Mouse (Mus musculus): Measurements from ENCODE around the gene Tmem176a.
"Not testable (repeated sequence)": the region's sequence is repeated elsewhere in the genome, so short reads cannot be mapped to it uniquely, and the experiment has no call there.

Gene Tmem176a

DNA sequence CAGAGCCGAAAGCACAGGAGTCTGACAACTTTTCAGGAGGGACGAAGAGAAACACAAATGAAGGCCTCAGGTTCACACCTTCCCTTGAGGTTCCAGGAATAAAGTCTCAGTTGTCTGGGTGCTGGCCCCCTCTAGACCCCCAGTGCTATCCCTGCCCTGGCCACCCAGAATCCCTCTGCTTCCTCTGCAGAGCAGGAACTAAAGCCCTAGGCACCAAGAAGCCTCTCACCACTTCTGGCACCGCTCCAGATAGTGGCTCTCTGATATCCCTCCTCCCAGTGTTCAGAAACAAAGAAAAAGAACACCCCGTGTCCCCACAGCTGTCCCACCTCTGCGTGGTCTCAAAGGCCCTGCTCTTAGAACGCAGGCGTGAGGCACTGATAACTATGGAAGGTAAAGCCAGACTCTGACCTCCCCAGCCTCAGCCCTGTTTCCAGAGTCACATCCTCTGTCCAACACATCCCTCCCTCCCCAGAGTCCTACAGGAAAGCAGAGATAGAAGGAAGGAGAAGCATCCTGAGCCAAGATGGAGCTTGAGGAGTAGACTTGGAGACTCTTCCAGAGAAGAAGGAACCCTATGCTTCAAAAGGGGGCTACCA is at the start of gene Tmem176a:
Tmem176a (plus strand) TSS at position 549 of the 599 bp plus-strand sequence.
- no peak for DNase-seq (ENCODE audit: low spot score)

DNA sequence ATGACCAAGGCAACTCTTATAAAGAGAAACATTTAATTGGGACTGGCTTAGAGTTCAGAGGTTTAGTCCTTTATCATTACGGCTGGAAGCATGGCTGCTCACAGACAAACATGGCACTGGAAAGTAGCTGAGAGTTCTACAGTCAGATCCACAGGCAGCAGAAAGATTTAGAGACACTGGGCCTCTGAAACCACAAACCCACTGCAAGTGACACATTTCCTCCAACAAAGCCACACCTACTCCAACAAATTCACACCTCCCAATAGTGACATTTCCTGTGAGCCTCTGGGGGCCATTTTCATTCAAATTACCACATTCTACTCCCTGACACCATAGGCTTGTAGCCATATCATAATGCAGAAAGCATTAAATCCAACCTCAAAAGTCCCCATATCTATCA is 38.8 kb upstream of the Tmem176a start:
- no peak for DNase-seq (ENCODE audit: low spot score)

DNA sequence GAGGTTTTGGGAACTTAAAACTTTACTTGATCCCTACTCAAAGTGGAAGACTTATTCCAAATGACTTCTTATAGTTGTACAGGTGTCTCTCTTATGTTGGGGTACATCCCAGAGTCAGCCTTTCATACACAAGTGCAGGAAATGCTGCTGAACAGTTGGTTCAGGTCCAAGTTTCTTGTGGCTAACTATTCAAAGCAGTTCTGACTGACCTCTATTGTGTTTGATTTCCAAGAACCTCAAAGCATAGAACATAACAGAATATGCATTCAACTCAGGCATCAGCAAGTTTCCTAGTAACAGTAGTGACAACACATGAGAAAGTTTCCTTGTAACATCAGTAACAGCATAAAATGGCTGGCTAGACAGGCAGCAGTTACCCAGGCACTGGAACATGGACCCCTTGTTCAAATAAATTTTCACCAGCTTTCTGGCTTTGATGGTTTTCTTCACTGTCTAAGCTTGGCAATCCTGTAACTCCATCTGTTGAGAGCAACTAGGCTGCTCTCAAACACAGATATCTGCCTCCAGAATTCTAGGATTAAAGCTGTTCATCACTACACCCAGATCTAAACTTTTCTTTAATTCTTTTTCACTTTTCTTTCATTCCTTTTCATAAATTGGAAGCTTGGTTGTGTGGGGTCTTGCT is 37.2 kb upstream of the Tmem176a start:
- DNase-seq (ENCODE audit: low spot score) = no peak

DNA sequence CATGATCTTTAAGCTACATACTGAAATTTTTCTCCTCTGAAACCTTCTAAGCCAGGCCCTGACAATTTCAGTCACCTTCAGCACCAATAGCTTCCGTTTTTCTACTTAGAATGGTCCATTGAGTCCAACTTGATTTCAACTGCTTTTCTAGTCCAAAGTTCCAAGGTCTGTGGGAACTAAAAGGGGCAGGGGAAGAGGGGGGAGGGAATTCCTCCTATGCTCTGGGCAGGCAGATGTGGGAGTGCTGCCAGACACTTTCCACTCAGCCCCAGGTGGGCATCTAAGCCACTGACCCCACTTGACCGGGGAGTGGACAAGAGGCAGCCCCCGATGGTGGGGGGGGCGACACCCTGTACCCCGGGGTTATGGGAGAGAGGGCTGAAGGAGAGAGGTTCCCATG is 36.4 kb upstream of the Tmem176a start:
- no peak for DNase-seq (ENCODE audit: low spot score)

DNA sequence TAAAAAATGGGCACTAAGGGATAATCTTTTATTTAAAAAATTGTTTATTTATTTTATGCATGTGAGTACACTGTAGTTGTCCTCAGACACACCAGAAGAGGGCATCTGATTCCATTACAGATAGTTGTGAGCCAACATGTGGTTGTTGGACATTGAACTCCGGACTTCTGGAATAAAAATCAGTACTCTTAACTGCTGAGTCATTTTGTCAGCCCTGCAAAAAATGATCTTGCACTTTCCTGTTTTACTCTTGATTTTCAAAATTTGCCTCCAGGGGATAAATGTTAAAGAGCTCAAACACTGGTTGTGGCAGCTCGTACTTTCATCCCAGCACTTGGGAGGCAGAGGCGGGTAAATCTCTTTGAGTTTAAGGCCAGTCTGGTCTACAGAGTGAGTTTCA is 34.0 kb upstream of the Tmem176a start:
- no peak for DNase-seq (ENCODE audit: low spot score)

DNA sequence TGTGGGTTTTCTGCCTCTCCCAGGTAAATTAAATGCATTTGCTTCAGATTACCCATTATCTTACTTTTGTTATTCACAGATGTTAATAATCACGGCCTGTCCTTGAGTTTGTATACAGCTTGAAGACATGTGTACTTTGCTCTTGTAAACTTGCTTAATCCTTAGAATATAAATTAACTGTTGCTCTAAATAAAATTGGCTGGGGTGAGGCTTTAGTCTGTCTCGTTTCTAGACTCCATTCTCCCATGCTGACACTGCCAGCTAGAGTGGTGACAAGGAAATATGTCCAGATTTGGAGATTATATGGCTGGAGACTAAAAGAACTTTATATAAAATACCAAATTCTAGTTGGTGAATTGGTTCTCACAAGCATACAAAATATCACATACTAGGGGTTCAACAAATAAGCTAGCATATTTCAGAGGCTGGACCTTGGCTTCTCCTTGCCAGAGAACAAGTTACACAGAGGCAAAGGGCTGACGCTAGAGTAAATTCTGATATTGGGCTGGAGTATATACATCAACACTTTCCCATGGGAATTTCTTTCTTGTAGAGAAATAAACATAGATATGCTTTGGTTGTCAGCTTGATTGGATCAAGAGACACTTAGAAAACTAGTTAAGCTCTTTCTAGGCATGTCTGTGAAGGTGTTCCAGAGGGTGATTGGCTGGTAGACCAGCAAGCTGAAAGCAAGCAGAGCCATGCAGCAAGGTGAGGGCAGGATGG is 31.1 kb upstream of the Tmem176a start:
- DNase-seq (ENCODE audit: low spot score) = no peak

DNA sequence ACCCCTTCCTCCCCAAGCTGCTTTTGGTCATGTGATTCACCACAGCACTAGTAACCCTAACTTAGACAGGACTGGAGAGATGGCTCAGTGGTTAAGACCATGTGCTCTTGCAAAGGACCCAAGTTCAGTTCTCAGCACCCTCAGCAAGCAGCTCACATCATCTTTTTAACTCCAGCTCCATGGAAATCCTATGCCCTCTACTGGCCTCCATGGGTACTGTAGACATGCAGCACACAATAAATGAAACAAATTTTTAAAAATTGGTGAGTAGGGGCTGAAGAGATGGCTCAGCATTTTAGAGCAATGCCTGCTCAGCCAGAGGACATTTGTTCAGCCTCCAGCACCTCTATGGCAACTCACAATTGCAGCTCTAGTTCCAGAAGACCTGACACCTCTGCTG is 25.7 kb upstream of the Tmem176a start:
- no peak for DNase-seq (ENCODE audit: low spot score)

DNA sequence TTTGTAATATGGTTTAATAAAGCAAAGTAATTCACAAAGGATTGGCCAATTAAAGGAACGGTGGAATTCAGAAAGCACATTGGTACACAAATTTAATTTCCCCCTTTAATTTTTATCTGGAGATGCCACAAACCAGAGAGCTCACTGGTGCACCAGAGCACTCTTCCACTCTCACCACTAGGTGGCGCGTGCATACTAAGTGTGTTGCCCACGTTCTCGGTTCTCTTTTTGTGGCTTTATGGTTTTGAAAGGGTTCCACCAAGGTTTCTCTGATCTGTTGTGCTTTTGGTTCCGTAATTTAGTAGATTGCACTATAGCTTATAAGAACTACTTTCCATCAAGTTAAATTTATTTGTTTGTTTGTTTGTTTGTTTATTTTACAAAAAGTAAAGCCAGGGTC is 22.9 kb upstream of the Tmem176a start:
- DNase-seq (ENCODE audit: low spot score) = peak; percentile 25

DNA sequence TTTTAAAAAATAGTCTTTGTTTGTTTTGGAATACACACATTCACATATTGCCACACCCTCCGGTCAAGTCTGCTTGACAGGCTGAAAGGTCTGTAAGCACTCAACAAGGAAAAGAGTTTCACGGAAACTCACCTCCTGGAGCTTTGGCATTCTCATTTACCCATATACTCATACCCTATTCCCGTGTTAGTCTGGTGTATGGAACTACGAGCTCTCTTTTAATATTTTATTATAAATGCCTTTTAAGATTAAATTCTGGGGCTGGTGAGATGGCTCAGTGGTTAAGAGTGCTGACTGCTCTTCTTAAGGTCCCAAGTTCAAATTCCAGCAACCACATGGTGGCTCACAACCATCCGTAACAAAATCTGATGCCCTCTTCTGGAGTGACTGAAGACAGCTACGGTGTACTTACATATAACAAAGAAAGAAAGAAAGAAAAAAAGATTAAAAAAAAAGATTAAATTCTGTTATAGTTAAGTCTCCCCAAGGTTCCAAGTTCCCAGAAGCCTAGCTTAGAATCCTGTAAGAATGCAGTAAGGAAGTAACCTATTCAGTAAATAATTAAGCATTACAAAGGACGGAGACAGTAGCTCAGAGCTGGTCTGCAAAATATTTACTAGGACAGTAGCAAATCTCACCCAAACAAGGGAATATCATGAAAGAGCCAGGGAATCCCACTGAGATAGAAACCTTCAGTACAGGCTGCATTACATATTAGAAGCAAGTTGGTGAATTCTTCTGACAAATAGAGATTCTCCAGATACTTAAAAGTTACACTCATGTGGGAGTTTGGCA is 18.5 kb upstream of the Tmem176a start:
- not testable (repeated sequence) for DNase-seq (ENCODE audit: low spot score)

DNA sequence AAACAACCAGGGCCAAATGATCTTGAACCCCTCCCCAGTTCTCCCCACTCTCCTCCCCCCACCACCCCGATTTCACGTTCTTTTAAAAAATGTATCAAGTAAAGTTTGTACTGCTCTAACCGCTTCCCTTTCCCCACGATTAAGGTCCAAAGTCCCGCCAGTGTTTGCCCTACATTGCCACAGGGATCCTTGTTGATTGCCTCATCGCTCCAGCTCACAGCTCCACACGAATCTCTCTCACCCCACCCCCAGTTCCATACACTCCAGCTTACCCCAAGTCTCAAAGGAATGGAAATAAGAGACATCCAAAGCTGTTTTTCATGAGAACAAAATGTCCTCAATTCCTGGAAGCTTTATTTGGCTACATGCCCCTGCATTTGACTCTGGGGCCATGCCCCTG is 15.7 kb upstream of the Tmem176a start:
- no peak for DNase-seq (ENCODE audit: low spot score)

DNA sequence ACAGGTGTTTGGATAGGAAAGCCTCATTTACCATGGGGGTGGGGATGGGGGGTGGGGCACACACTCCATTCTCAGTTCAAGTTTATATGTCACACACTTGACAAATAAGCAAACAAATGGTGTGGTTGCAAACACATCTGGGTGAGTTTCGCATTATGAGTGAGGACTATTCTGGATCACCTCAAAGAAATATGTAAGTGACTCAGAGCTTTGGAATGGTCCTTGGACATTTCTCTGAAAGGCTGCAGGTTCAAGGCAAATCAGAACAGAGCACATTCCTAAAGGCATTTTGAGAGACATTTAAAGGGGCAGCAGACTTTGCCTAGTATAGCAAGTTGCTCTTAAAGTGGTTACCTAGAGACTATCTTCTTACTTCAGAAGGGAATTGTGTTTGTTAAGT is 11.7 kb upstream of the Tmem176a start:
- DNase-seq (ENCODE audit: low spot score) = no peak

DNA sequence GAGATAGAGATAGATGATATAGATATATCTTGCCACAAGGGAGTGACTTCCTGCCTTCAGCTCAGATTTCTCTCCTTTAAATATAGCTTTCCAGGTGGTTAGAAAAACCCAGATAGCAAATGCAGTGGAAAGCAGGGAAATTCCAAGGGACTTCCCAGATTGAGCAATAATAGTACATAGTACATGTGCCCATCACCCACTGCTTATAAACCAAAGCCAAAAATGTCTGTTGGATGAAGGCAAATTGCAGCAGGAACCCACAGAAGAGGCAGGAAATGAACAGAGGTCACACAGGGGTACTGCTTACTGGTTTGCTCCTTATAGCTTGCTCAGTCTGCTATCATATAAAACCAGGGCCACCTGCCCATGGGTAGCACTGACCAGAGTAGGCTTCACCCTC is 11.1 kb upstream of the Tmem176a start:
- DNase-seq (ENCODE audit: low spot score) = no peak

DNA sequence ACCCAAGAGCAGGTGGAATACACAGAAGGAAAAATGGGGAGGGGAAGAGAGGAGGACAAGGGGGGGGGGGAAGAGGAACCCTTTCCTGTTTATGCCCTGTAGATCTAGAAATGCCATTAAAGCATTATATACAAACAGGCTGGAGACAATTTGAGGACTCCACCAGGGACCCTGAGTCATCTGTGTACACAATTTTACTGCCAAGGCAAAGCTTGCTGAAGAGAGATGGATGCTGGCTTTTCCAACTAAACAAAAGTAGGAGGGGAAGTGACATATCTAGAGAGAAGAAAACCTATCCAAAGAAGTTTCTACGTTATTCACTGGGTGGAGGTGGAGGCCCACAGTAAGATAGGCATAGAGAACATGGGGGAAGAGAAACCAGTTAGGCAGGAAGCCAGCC is 10.5 kb upstream of the Tmem176a start:
- no peak for DNase-seq (ENCODE audit: low spot score)

DNA sequence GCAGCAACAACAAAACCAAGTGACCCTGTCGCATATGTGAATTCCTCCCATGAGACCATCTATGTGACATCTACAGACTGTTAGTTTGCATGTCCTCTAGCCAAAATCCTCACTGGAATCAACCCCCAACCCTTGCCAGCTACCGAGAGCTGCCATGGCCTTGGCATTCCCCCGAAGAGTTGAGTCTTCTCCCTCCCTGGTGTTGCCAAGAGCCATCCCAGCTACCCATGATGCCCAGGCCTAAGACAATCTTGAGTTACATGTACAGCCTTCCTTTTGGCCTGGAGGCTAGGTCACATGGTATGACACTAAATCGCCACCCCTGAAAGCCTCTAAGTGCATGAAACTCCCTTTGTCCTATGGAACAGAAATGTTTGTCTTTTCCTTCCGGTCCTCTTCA is 9.6 kb upstream of the Tmem176a start:
- DNase-seq (ENCODE audit: low spot score) = no peak

DNA sequence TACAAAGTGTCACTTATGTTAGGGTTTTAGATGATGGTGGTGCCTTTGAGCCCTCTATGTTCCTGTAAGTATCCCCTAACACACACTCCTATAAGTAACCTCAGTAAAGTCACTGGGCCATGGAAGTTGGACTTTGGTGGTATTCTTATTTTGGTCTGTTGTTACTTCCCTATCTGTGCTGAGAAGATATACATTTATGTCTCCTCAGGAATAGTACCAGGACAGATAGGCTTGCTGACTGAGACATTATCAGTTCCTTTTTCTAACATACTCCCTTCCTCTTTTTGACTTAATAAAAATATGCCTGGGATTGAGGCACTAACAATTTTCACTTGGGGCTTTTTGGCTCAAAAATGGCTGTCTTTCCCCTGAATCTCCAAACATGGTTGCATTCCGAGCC is 8.3 kb upstream of the Tmem176a start:
- no peak for DNase-seq (ENCODE audit: low spot score)

DNA sequence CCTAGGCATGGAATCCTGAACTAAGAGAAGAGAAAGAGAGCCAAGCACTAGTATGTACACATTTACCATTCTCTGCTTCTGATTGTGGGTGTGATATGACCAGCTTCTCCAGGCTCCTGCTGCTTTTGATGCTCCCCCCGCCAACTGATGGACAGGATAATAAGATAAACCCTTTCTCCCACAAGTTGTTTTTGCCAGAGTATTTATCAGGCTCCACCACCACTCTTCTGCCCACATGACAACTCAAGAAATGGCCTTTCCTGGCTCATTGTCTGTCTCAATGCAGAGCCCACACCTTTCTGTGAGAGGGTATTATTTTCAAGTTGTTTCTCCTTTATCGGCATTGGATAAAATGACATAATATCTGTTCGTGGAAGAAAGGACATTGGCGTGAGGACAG is 7.2 kb upstream of the Tmem176a start:
- no peak for DNase-seq (ENCODE audit: low spot score)

DNA sequence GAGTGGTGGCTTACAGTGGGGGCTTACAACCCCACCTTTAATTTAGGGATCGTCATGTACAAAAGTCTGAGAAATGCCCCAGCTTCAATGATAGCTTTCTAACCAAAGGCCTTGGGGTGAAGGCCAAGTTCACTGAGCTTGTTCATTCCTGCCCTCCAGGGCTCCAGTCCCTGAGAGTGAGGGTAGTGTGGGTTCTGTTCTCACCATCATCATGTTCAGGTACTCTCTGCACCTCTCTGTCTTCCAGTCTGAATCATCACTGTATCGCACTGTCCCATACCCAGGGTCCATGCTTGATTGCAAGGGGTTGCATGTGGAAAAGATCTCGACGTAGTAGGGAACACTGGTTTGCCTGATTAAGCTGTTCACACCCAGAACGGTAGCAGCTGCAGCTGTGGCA is 5.5 kb upstream of the Tmem176a start:
- no peak for DNase-seq (ENCODE audit: low spot score)

DNA sequence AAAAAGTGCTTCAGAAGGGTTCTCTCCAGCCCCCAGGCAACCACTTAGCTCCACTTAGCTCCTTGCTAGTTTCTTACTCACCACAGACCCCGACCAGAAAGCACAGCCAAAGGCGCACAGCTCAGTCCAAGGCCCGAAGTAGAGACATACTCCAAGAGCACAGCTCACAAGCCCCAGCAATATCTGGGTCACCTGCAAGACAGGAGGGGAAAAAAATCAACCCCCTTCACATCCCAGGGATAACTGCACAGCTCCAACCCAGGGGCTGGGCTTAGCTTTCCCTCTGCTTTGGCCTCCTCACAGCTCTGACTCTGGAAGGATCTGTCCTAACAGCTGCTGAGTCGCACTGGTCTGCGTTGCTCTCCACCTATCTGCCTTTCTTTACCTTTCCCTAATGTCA is 4.6 kb upstream of the Tmem176a start:
- DNase-seq (ENCODE audit: low spot score) = no peak

DNA sequence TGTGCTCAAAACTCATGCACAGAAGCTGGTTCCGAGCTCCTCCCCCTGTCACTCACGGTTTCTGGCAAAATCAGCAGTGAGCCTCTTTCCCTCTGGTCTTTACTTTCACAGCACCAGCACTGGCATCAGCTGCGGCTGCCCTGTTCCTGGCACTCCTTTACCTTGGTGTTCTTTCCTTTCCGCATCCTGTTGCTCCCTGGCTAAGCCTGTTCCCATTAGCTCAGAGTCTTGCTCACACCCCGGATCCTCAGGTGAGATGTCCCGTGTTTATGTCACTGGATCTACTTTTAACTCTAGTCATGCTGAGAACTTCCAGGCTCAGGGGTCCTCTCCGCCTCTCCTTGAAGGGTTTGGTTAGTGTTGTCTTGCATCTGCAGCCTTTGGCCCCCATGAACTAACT is 3.2 kb upstream of the Tmem176a start:
- DNase-seq (ENCODE audit: low spot score) = no peak

DNA sequence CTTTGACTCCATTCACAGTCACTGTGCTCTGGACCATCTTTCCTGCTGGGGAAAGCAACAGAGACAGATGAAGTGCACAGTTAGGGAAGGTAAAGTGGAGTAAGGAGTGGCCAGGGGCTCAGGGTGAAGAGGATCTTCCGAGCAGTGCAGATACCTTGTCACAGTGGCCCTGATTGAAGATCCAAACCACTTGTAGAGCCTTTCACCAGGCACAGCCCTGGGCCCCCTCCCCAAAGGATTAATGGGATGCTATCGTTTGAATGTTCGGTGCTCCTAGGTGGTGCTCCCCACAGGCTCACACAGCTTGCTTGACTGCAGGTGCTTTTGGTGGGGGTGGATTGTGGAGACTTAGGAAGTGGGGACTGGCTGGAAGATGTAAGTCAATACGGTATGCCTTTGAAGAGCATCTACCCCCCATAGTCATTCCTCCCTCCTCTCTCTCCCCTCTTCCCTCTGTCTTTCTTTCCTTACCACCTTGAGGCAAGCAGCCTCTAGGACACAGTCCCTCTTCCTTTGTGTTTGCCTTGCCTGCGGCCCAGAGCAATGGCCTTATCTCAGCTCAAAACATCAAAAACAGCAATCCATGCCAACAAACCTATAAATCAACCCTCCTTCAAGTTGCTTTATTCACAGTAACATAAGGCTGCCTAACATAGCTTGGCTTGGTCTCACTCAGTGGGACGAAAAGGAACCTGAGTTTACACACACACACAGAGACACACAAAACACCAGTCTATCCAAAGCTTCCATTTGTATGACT is 2.2 kb upstream of the Tmem176a start:
- no peak for DNase-seq (ENCODE audit: low spot score)

DNA sequence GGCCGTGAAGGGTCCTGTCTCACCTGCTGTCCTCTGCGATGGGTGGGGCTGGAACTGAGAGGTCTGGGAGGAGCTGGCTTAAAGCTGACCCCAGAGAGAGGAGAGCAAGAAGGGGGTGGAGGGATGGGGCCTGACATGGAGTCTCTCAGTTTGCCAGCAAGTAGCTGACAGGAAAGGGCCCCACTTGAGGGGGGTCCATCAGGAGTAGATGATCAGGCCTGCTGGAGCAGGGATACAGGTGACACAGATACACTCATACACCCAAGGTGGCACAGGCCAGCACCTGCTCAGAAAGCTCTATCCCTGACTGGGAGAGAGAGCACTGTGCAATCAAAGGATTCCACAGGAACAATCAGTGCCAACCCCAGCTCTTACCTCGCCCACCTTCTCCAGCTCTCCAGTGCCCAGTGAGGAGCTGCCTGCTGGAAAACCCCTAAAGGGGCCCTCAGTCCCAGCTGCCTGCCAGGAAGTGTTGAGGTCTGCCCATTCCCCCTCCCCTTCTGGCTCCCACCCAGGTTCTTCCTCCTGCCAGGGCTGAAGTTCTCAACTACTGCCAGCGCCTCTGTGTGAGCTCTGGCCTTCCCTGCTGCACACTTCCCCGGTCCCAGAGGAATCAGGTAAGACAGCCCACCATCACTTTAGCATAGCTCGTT is 380 bp downstream of the Tmem176a start, which contains the start of gene Tmem176b:
Tmem176b (minus strand) TSS at position 524 of the 653 bp plus-strand sequence.
- no peak for DNase-seq (ENCODE audit: low spot score)
